Mouse (Mus musculus) mature B cell (primary cell): Measurements from ENCODE around the gene Fmo2.

Experiments
- in situ Hi-C: fragments of 300-500 bp; cut with MboI; formaldehyde crosslinking; loops from 2 replicates; pipeline ENCODE4 v1.14.3; 2019

The Fmo2 gene

DNA sequence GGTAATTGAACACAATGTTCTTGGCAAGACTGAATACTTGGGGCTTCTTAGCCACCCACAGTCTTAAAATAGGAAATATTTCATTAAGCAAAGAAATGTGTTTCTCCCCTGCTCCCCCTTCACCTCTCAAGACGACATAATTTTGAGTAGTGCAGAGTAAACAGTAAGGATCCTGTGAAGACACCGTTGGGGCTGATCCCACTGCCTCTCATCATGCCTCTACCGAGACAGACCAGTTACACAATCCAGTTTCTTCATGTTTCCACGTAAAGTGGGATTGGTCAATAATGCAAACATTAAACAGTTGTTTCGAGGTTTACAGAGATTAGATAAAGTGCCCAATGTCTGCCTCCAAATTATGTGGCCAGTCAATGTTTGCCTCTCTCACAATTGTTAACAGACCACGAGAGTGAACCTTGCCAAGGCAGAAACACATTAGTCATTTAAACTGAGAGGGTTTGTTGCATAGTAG is 6.5 kb downstream of the Fmo2 start:
- in situ Hi-C loops, result loop anchor here (10.0 kb wide), 1 partner anchor 1023 kb away; no protein-coding TSS in a partner anchor

GRCm38 (mm10) chr1:162888646-162889045 is 9.9 kb downstream of the Fmo2 start:
- in situ Hi-C loops, result no loop called here

GRCm38 (mm10) chr1:162887644-162888043 is 10.9 kb downstream of the Fmo2 start:
- in situ Hi-C loops, result no loop called here

DNA sequence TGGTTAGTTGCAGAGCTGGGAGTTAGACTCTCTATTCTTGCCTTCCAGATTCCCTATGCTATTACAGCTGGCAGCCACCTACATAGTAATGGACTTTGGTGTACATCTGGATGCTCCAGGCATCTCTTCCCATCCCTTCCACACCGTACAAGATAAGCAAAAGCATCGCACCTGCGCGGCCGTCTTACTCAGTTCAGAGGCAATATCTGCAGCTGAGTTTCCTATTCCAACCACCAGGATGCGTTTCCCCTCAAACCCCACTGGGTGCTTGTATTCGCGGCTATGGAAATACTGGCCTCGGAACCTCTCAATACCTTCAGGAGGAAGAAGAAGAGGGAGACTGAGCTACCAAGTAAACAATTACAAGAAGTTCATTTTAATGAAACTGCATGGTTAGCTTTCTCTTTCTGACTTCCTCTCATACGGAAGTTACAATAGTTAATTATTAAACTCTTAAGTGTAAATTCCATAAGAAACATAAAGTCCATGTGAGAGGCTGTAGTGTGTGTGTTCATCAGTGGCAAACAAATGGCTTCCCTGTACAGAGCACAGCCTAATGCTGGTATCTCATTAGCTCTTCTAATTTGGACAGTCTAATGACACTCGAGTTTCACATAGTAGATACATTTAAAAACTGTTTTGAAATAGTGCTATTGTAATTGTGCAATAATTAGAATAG is 12.2 kb downstream of the Fmo2 start:
- in situ Hi-C loops, result no loop called here

GRCm38 (mm10) chr1:162882681-162883080 is 15.8 kb downstream of the Fmo2 start:
- in situ Hi-C loops, result no loop called here

GRCm38 (mm10) chr1:162879595-162880369 is 18.7 kb downstream of the Fmo2 start:
- in situ Hi-C loops, result no loop called here

GRCm38 (mm10) chr1:162875091-162875490 is 23.4 kb downstream of the Fmo2 start:
- in situ Hi-C loops, result no loop called here

DNA sequence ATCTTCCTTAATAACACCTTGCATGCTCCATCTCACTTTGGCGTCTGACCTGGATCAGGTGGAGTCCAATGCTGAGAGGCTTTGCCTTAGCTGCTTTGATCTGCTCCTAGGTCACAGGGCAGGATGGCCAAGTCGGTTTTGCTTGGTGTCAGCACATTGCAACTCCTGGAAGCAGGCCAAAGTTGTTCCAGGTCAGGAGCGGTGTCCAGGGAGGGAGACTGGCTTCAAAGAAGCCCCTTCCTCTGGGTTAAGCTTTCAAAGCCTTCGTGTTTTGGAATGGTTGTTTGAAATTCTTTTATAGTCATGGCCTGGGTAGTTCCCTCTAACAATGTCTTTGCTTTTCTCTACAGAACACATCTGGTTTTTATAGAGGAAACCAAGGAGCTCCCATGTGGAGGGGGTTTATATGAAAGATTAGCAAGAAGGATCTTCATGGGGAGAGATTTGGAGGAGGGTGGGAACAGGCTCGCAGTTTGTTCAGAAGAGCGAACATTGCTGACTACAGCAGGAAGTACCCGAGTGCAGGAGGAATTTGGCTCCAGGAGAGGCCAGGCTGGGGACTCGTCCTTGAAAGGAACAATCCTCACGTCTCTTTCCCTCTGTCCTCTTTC is 26.7 kb downstream of the Fmo2 start:
- in situ Hi-C loops, result no loop called here

DNA sequence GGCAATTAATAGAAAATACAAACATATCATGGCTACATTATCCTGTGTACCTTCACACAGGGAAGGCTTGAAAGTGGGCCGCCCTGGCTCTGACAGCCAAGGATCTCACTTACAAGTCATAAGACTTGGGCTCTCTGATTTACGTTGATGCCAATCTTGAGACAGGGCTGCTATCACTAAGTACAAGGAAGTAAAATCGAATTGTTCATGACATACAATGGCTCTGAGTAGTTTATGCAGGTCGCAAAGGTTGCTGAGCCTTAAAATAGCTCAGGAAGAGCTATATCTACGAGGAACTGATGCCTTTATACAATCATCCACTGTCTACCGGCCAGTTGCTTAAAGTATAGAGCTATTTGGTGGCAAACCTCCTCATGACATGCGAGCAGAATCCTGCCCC is 27.5 kb downstream of the Fmo2 start:
- in situ Hi-C loops, result no loop called here

- in situ Hi-C loops, result no loop called here
Measured at GRCm38 (mm10) chr1:162867396-162867795, 31.1 kb downstream of the Fmo2 start.

DNA sequence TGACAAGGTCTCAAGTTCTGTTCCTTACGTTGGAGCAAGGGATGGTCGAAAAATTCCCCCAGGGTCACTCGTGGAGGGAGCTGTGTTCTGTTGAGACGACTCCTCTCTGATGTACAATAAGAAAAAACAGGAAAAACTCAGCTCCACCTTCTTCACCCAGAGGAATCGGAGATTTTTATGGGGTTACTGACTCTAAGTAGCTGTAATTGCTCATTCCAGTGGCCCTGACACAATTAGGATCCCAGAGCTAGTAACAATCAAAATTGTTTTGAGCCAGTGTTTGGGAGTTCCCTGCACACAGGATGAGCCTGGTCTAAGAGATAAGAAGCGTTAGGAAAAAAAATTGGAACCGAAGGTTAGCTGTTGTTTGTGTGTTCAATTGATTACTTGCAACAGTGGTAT is 32.2 kb downstream of the Fmo2 start, which contains the start of gene Fmo1:
Fmo1 (minus strand) TSS at position 331 of the 402 bp plus-strand sequence.
- in situ Hi-C loops, result no loop called here

DNA sequence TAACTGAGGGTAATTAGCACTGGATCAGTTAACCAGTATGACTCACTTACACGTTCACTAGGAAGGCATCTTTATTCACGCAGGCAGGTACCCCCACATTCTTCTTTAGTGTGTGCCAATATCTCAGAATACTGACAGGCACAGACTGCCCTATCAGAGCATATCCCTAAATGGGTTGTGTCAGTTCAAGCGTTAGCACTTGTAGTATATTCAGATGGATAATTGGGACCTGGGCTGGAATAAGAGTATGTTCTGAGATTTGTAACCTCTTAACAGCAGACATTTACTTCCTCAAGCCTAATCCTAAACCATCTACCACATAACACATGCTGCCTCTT is 33.1 kb downstream of the Fmo2 start:
- in situ Hi-C loops, result no loop called here

GRCm38 (mm10) chr1:162864816-162865492 is 33.6 kb downstream of the Fmo2 start:
- in situ Hi-C loops, result no loop called here

GRCm38 (mm10) chr1:162864279-162864678 is 34.2 kb downstream of the Fmo2 start:
- in situ Hi-C loops, result no loop called here

- in situ Hi-C loops, result no loop called here
Measured at GRCm38 (mm10) chr1:162863579-162863978, 34.9 kb downstream of the Fmo2 start.

DNA sequence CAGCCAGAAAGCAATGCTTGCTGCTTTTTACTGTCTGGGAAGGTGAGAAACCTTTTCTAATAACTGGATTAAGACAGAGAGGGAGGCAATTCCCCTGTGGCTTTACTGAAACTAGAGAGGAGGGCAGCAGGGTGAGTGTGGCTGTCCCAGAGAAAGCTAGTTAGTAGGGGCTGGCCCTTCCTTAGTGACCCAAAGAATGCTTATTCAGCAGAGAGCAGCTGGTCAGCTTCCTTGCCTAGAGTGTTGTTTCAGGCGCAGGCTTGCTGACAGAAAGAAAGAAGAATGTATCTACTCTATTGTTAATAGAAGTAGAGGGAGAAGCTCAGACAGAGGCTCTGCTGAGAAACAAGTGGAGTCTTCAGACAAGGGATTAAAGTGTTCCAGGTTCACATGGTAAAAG is 36.2 kb downstream of the Fmo2 start:
- in situ Hi-C loops, result no loop called here

DNA sequence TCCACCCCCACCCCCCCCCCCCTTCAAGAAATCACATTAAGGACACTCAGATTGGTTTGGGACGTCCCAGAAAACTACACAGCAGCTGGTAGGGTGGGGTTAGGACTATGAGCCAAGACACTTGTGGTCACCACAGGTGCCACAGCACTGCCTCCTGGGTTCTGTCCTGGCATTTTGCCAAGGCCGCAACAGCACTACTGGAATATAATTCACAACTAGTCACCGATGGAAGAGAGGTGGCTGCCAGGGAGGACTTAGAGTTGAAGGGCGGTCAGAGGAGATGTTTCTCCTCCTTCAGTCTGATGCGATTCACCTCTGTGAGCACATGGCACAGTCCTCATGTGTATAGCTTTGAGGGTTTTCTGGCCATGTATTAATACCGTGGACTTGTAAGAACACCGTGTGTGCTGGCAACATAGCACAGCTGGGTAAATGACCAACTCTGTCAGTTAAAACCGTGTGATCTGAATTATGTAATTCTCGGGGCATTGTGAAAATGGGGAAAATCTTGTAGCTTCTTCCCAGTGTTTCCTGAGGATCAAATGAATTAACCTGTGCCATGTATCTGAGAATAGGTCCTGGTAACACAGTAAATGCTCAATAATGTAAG is 38.4 kb downstream of the Fmo2 start:
- in situ Hi-C loops, result no loop called here

DNA sequence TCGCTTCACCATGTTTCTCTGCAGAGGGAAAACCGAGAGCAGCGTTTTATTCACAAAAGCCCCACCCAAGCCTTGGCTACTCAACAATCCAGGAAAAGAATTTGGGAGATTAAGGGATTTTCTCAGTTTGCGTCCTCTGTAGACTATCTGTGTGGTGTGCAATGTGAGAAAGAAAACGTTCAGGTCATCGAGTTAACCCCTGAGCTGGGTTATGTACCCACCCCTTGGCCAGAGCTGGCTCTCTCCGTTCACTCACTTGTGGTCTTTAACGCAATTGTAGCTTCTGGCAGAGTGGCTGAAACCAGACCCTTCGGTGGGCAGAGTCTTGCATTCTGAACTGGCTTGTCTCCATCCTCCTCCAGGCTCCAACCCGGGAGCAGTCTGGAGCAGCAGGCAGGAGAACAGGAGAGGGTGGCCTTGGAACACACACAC is 39.0 kb downstream of the Fmo2 start:
- in situ Hi-C loops, result no loop called here

- in situ Hi-C loops, result no loop called here
Measured at GRCm38 (mm10) chr1:162858748-162859130, 39.8 kb downstream of the Fmo2 start.

DNA sequence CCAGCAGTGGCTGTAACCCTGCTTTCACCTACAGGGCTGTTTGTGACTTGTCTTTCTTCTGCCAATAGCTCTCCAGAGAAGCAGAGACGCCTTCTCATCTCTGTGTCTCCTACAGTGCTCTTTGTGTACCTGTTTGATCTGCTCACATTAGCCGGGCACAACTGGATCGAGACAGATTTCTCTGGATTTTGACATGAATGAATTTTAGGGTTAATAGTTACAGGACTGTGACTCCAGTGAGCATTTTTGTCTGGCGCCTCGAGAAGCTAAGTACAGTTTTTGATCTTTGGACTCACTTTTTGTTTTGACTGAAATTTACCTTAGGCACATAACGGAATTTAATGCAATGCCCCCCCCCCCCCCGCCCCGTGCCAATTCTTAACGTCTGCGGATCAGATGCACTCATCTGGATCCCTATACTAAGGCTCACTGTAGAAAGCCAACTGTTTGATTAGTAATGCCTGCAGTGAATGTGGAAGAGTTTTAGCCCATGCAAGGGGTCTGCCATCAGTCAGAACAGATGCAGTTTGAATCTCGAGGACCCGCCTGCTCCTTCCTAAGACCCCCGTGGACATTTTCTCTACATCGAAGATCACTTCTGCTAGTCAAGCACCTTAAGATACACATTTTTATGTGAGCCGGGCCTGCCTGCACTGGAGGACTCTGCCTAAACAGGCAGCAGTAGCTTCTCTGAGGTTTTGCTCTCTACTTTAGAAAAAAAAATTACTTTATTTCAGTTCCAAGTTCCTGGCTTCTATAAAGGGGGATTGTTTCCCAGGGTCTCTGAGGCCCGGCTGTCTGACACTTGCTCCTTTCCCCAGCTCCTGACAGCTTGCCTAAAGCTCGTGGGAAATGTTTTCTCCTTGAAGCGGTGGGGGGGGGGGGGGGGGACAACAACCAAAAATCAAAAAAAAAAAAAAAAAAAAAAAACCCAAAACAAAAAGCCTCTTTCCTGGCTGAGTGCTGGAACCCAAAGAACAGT is 40.5 kb downstream of the Fmo2 start:
- in situ Hi-C loops, result no loop called here
